Mouse (Mus musculus) midbrain, embryonic 16.5 days (tissue): Measurements from ENCODE around the gene Mitf. TPM values are rescaled to one million over a fixed set of nuclear protein-coding genes. Genes with fewer than 3 reads are reported as not detected.

Source experiments
- ATAC-seq: fragments of 200-750 bp; cut with Nextera tagmentation; 2 replicates; pipeline ENCODE4 v1.8.0; 2017; ENCODE audit warnings: moderate TSS enrichment
- H3K27ac ChIP-seq: fragments of 300-500 bp; sonication (generic); 2 replicates; pipeline ENCODE4 v1.5.1; 2014; ENCODE audit warnings: mild to moderate bottlenecking, low read length, mixed read lengths
- H3K27me3 ChIP-seq: fragments of 300-500 bp; sonication (generic); 2 replicates; pipeline ENCODE4 v1.6.1; 2014; ENCODE audit warnings: low read depth, low read length, mixed read lengths; ENCODE audit not compliant: control insufficient read depth, insufficient read depth
- H3K36me3 ChIP-seq: fragments of 300-500 bp; sonication (generic); 2 replicates; pipeline ENCODE4 v1.6.1; 2014; ENCODE audit warnings: mild to moderate bottlenecking, low read length, moderate library complexity, mixed read lengths; ENCODE audit not compliant: control insufficient read depth, insufficient read depth
- H3K4me1 ChIP-seq: fragments of 300-500 bp; sonication (generic); 2 replicates; pipeline ENCODE4 v1.6.1; 2014; ENCODE audit warnings: mild to moderate bottlenecking, low read length, mixed read lengths; ENCODE audit not compliant: control insufficient read depth, insufficient read depth
- H3K4me2 ChIP-seq: fragments of 300-500 bp; sonication (generic); 2 replicates; pipeline ENCODE4 v1.6.1; 2014; ENCODE audit warnings: mild to moderate bottlenecking, low read length, mixed read lengths
- H3K4me3 ChIP-seq: fragments of 300-500 bp; sonication (generic); 2 replicates; pipeline ENCODE4 v1.5.1; 2014; ENCODE audit warnings: low read depth, mild to moderate bottlenecking, low read length, moderate library complexity, mixed read lengths
- H3K9ac ChIP-seq: fragments of 300-500 bp; sonication (generic); 2 replicates; pipeline ENCODE4 v1.6.1; 2014; ENCODE audit warnings: low read depth, low read length, mixed read lengths
- H3K9me3 ChIP-seq: fragments of 300-500 bp; sonication (generic); replicated peaks from 2 replicates; pipeline ENCODE4 v1.6.1; 2014; ENCODE audit warnings: mild to moderate bottlenecking, low read length, mixed read lengths; ENCODE audit not compliant: control insufficient read depth, poor library complexity, severe bottlenecking
- WGBS: fragments of 180-500 bp; shearing (Covaris S2); extraction: QIAGEN DNeasy Blood & Tissue Kit; methylation state at CpG from one replicate; pipeline ENCODE4 v1.1.7; 2014; 5-methylcytosine and 5-hydroxymethylcytosine counted together
- polyA plus RNA-seq: library from polyadenylated mRNA; unstranded; fragments of >200 nt; fragmentation: Nextera tagmentation; extraction: Ambion mirVana; gene quantifications from 2 replicates; pipeline ENCODE4 v1.2.1, GENCODE M21; 2015

Mitf gene
- polyA plus RNA-seq, 1 experiment from 2014 or later: 1.2 TPM

GRCm38 (mm10) chr6:97782291-97782690, 24.6 kb upstream of the Mitf start:
- Histone ChIP-seq H3K4me1 (no peaks in the 10 kb centered on the region), H3K36me3 (no peaks in the 10 kb centered on the region), H3K9ac (no peak overlapping the region), H3K4me3 (no peak overlapping the region), H3K27me3 (no peaks in the 10 kb centered on the region), H3K27ac (no peak overlapping the region), H3K9me3 (no peaks in the 10 kb centered on the region), H3K4me2 (no peak overlapping the region)
- no peak for ATAC-seq
- 60% methylated on average over 6 of the region's 6 CpGs for WGBS

DNA sequence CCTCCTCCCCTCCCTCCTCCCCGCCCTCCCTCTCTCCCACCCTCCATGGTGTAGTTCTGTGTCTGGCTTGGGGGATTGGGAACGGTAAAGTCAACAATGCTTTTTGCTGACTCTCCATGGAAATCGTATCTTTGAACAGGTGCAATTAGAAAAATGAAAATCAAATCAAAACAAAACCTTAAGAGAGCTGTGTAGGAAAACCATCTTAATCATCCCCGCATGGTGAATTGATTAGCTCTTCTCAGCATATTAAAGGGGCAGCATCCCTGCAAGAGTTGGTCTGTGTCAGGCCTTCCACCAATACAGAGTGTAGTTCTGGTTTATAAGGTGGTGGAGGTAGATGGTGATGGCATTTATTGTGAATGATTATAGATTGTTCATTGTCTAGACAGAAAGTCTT, 20.0 kb upstream of the Mitf start:
- H3K27ac ChIP-seq: no peak overlapping the region
- H3K4me3 ChIP-seq: no peak overlapping the region
- H3K4me2 ChIP-seq: no peak overlapping the region
- no peak overlapping the region for H3K9ac ChIP-seq
- ATAC-seq: no peak
- no peaks in the 10 kb centered on the region for H3K9me3 ChIP-seq
- 77% methylated on average over 4 of the region's 4 CpGs for WGBS
- H3K27me3 ChIP-seq: no peaks in the 10 kb centered on the region
- no peaks in the 10 kb centered on the region for H3K36me3 ChIP-seq
- H3K4me1 ChIP-seq: no peaks in the 10 kb centered on the region

DNA sequence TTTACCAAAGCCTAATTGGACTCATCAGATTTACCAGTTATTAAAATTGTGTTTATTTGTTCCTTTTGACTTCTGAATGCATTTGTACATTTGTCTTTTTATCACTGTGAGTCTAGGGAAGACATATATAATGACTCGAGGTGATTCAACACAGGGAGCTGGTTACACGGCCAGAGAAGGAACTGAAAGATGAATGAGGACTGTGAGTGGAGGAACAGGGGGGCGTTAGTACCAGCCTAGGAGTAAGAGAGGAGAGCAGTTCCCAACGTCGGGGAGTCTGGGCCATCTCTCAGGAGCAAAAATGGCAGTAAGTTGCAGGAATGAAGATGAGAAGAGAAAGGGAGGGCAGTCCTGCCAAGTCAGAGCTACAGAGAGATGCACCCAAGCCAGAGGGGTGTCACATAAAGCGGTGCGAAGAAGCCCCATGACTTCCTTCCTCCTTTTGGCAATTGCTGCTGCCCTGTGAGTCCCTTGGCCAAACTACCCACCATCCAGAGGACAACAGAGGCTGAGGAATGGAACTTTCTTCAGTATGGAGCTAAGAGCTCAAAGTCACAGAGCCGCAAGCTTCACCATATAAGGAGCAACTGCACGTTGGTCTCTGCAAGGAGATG, 18.4 kb upstream of the Mitf start:
- no peak overlapping the region for H3K4me2 ChIP-seq
- no peaks in the 10 kb centered on the region for H3K36me3 ChIP-seq
- no peak overlapping the region for H3K4me3 ChIP-seq
- WGBS: 89% methylated on average over 9 of the region's 9 CpGs
- H3K9ac ChIP-seq: no peak overlapping the region
- H3K4me1 ChIP-seq: no peaks in the 10 kb centered on the region
- H3K9me3 ChIP-seq: no peaks in the 10 kb centered on the region
- ATAC-seq: no peak
- H3K27me3 ChIP-seq: no peaks in the 10 kb centered on the region
- H3K27ac ChIP-seq: no peak overlapping the region

GRCm38 (mm10) chr6:97789700-97790099, 17.2 kb upstream of the Mitf start:
- H3K36me3 ChIP-seq: no peaks in the 10 kb centered on the region
- no peaks in the 10 kb centered on the region for H3K9me3 ChIP-seq
- no peak overlapping the region for H3K27ac ChIP-seq
- H3K9ac ChIP-seq: no peak overlapping the region
- no peaks in the 10 kb centered on the region for H3K4me1 ChIP-seq
- ATAC-seq: no peak
- 83% methylated on average over 7 of the region's 7 CpGs for WGBS
- no peaks in the 10 kb centered on the region for H3K27me3 ChIP-seq
- H3K4me2 ChIP-seq: no peak overlapping the region
- H3K4me3 ChIP-seq: no peak overlapping the region

DNA sequence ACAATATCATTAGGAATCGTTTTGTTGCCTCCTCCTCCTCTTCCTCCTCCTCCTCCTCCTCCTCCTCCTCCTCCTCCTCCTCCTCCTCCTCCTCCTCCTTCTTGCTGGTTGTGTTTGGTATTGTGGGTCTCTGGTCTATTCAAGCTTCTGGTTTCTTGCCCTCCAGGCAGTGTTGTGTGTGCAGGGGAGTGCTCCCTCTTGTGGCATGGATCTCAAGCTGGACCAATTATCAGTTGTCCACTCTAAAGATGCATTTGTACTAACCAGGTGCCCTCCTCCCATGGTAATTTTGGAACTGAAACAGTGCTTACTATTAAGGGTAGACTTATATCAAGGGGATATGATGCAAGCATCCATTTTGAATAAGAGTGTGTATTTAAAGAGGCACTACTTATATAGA, 14.7 kb upstream of the Mitf start:
- no peak overlapping the region for H3K9ac ChIP-seq
- no peak overlapping the region for H3K4me3 ChIP-seq
- H3K4me1 ChIP-seq: no peaks in the 10 kb centered on the region
- WGBS: 76% methylated on average over 1 of the region's 1 CpGs
- no peaks in the 10 kb centered on the region for H3K9me3 ChIP-seq
- H3K36me3 ChIP-seq: no peaks in the 10 kb centered on the region
- no peak overlapping the region for H3K27ac ChIP-seq
- H3K4me2 ChIP-seq: no peak overlapping the region
- no peak for ATAC-seq
- no peaks in the 10 kb centered on the region for H3K27me3 ChIP-seq

DNA sequence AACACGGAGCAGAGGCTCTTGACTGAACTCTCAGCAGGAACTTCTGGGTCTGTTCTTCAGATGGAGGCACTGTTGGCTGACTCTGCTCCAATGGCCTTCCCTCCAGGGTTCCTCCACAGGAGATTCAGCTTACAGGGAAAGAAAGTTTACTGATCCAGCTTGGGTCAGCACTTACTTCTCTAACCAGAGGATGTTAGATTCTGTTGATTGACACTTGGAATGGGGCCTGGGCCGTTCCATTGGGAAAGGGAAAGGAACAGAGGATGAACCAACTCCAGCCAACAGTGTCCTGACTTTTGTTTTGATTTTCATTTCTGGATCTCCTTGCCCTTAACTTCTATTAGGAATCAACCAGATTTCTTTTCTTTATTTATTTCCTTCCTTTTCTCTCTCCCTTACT, 11.7 kb upstream of the Mitf start:
- H3K36me3 ChIP-seq: no peaks in the 10 kb centered on the region
- no peak for ATAC-seq
- 41% methylated on average over 2 of the region's 2 CpGs for whole genome bisulfite sequencing
- H3K4me1 ChIP-seq: no peaks in the 10 kb centered on the region
- H3K27me3 ChIP-seq: no peaks in the 10 kb centered on the region
- no peaks in the 10 kb centered on the region for H3K9me3 ChIP-seq
- H3K4me2 ChIP-seq: no peak overlapping the region
- H3K9ac ChIP-seq: no peak overlapping the region
- no peak overlapping the region for H3K4me3 ChIP-seq
- no peak overlapping the region for H3K27ac ChIP-seq

DNA sequence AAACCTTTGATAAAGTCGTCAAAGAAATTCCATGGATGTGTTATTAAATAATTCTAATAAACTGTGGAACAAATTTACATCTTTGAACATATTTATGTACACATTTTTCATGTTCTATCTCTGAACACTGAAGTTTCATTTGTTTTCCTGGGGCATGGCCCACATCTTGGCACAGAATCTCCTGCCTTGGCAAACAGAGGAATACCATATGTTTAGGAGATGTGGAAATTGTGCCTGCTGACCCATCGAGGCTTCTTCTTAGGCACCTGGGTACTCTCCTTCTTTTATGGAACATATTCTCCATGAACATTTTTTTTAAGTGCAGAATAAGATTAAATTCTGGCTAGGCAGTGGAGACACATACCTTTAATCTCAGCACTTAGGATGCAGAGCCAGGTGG, 6.2 kb upstream of the Mitf start:
- Histone ChIP-seq H3K36me3 (no peaks in the 10 kb centered on the region), H3K4me2 (no peak overlapping the region), H3K27me3 (no peaks in the 10 kb centered on the region), H3K4me1 (no peaks in the 10 kb centered on the region), H3K9ac (no peak overlapping the region), H3K4me3 (no peak overlapping the region), H3K9me3 (no peaks in the 10 kb centered on the region), H3K27ac (no peak overlapping the region)
- 63% methylated on average over 2 of the region's 2 CpGs for WGBS
- no peak for ATAC-seq

GRCm38 (mm10) chr6:97806051-97806450, 801 bp upstream of the Mitf start:
- no peak for ATAC-seq
- Histone ChIP-seq H3K9ac (no peak overlapping the region), H3K9me3 (no peaks in the 10 kb centered on the region), H3K36me3 (no peaks in the 10 kb centered on the region), H3K27me3 (peaks cover 4% of the 10 kb centered on the region; the same call in 1 of the 2 replicates), H3K4me1 (peaks cover 10% of the 10 kb centered on the region), H3K4me3 (peak overlapping the region; percentile 88; the same call in 1 of the 2 replicates), H3K4me2 (peak overlapping the region; percentile 97), H3K27ac (no peak overlapping the region)
- WGBS: 50% methylated on average over 5 of the region's 5 CpGs

- Histone ChIP-seq H3K9me3 (no peaks in the 10 kb centered on the region), H3K9ac (no peak overlapping the region), H3K4me2 (no peak overlapping the region), H3K4me3 (no peak overlapping the region), H3K36me3 (no peaks in the 10 kb centered on the region), H3K27ac (no peak overlapping the region), H3K27me3 (no peaks in the 10 kb centered on the region), H3K4me1 (no peaks in the 10 kb centered on the region)
- ATAC-seq: no peak
- WGBS: 81% methylated on average over 4 of the region's 4 CpGs
Observed at GRCm38 (mm10) chr6:97814191-97814590, 7.3 kb downstream of the Mitf start.
